Mouse (Mus musculus) cerebellum, adult 2 months (tissue): ENCODE results near the gene Zfp280d.

ENCODE experiments used
- CTCF ChIP-seq: fragments of 200-500 bp; IDR thresholded peaks from 2 replicates; pipeline ENCODE4 v1.5.1; 2011; ENCODE audit warnings: low read depth, mild to moderate bottlenecking, control low read depth, low read length, moderate library complexity, borderline replicate concordance; ENCODE audit not compliant: insufficient read depth
- POLR2A ChIP-seq: fragments of 200-500 bp; IDR thresholded peaks from 2 replicates; pipeline ENCODE4 v1.6.1; 2011; ENCODE audit warnings: low read length, control low read depth, borderline replicate concordance; ENCODE audit not compliant: insufficient read depth

DNA sequence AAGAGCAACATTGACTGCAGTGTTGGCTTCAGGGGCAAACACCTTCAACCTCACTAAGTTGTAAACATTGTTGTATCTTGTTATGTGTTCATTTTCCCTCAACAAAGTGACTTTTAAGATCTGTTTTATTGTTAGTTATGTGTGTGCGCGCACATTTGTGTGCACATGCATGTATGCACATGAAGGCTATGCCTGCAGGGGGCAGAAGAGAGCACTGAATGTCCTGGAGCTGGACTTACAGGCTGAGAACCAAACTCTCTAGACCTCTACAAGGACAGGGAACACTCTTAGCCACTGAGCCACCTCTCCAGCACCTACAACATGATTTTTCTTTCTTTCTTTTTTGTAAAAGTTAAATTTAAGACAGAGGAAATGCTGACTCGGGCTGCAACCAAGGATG is 99.4 kb downstream of the Zfp280d start:
- TF ChIP-seq CTCF: 0 out of 2 replicates have a peak, but pooled peaks have one; percentile 8
- TF ChIP-seq POLR2A: no peak
